ENCODE assay signal across 11 mouse cellular contexts in the genomic region with DNA sequence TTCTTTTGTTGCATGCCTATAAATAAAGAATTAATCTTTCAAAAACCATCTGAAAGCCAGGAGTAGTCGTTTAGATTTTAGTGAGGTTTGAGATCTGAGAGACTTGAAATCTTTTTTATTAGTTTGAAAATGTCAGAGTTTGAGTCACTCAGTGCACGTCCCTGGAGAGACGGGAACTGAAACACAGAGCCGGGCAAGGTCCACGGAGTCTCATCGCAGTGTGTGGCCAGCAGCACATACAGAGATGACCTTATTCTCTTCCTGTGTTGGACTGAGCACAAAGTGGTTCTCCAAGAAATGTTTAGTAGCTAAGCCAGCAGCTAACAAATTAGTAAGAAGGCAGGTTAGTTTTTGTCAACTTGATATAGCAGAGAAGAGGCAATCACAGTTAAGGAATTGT.
"Had no signal": no experiment of that assay in that cellular context is flagged by ENCODE, and none has a peak within 500 bp of the region (broad histone marks: within the 10 kb centered on the region; RNA-seq: fewer than 3 reads in every experiment).

No protein-coding gene starts in this region.

- H3K4me3 ChIP-seq: left cerebral cortex, adult 2 months; limb, embryonic 15.5 days; midbrain, embryonic 12.5 days; stomach, embryonic 15.5 days had no signal

- H3K9ac ChIP-seq: limb, embryonic 15.5 days; liver, embryonic 14.5 days; midbrain, embryonic 12.5 days; stomach, embryonic 15.5 days had no signal

- H3K4me1 ChIP-seq: limb, embryonic 15.5 days; midbrain, embryonic 12.5 days; stomach, embryonic 15.5 days had no signal

- H3K9me3 ChIP-seq: limb, embryonic 15.5 days; midbrain, embryonic 12.5 days; stomach, embryonic 15.5 days had no signal

- H3K4me2 ChIP-seq: limb, embryonic 15.5 days; midbrain, embryonic 12.5 days; stomach, embryonic 15.5 days had no signal

- H3K27me3 ChIP-seq: limb, embryonic 15.5 days; midbrain, embryonic 12.5 days; stomach, embryonic 15.5 days had no signal

- ATAC-seq: midbrain, embryonic 16.5 days had no signal

- H3K36me3 ChIP-seq: limb, embryonic 15.5 days; midbrain, embryonic 12.5 days; stomach, embryonic 15.5 days had no signal

- H3K27ac ChIP-seq: left cerebral cortex, adult 2 months; limb, embryonic 15.5 days; liver, embryonic 14.5 days; midbrain, embryonic 12.5 days; stomach, embryonic 15.5 days had no signal

- DNase-seq: kidney, postnatal 14 days; lung, adult 18-20 months; right cerebral cortex, postnatal 14 days; thymus, adult 2 months; thymus, postnatal 25 days had no signal
